Mouse (Mus musculus) embryonic facial prominence, embryonic 12.5 days (tissue): ENCODE data around the gene Nck2. TPM values are rescaled to one million over a fixed set of nuclear protein-coding genes. Genes with fewer than 3 reads are reported as not detected.

Source experiments
- ATAC-seq: fragments of 200-750 bp; cut with Nextera tagmentation; 2 replicates; pipeline ENCODE4 v1.8.0; 2017; ENCODE audit not compliant: insufficient number of reproducible peaks, insufficient read depth, low FRiP score, low TSS enrichment
- H3K27ac ChIP-seq: fragments of 300-500 bp; sonication (generic); 2 replicates; pipeline ENCODE4 v1.5.1; 2016; ENCODE audit warnings: mild to moderate bottlenecking
- H3K27me3 ChIP-seq: fragments of 300-500 bp; sonication (generic); 2 replicates; pipeline ENCODE4 v1.6.1; 2016; ENCODE audit warnings: mild to moderate bottlenecking, moderate library complexity
- H3K36me3 ChIP-seq: fragments of 300-500 bp; sonication (generic); 2 replicates; pipeline ENCODE4 v1.6.1; 2016; ENCODE audit warnings: mild to moderate bottlenecking
- H3K4me1 ChIP-seq: fragments of 300-500 bp; sonication (generic); 2 replicates; pipeline ENCODE4 v1.6.1; 2016
- H3K4me2 ChIP-seq: fragments of 300-500 bp; sonication (generic); replicated peaks from 2 replicates; pipeline ENCODE4 v1.6.1; 2016; ENCODE audit warnings: mild to moderate bottlenecking, moderate library complexity
- H3K4me3 ChIP-seq: fragments of 300-500 bp; sonication (generic); 2 replicates; pipeline ENCODE4 v1.5.1; 2016; ENCODE audit warnings: mild to moderate bottlenecking
- H3K9ac ChIP-seq: fragments of 300-500 bp; sonication (generic); 2 replicates; pipeline ENCODE4 v1.6.1; 2016; ENCODE audit warnings: mild to moderate bottlenecking, moderate library complexity
- H3K9me3 ChIP-seq: fragments of 300-500 bp; sonication (generic); 2 replicates; pipeline ENCODE4 v1.6.1; 2016; ENCODE audit warnings: mild to moderate bottlenecking, moderate library complexity
- WGBS: fragments of 180-500 bp; shearing (Covaris S2); methylation state at CpG from one replicate; pipeline ENCODE4 v1.1.7; 2016; 5-methylcytosine and 5-hydroxymethylcytosine counted together
- polyA plus RNA-seq: library from polyadenylated mRNA; unstranded; fragments of >200 nt; fragmentation: Nextera tagmentation; extraction: Ambion mirVana; gene quantifications from 2 replicates; pipeline ENCODE4 v1.2.1, GENCODE M21; 2016

Gene Nck2
- polyA plus RNA-seq, 1 experiment from 2014 or later = 62.5 TPM

DNA sequence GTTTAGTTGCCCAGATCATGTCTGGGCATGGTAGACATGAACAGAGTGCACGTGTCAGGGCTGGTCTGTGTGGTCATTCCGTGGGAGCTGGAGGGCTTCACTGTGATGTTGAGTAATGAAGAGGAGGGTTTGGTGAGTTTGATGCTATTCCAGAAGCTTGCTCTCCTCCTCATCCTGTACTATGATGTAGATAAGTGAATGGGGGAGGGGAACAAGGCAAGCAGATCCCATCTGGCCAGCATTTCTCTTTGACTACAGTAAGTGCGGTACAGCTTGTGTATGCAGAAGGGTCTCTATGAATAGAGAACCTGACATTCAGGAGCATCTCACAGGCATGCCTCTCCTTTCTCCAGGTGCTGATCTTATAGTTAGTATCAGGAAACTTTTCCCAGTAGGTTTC lies 52.6 kb downstream of the Nck2 start:
- Histone ChIP-seq H3K4me2 (no peak overlapping the region), H3K9ac (no peak overlapping the region), H3K36me3 (no peaks in the 10 kb centered on the region), H3K9me3 (no peaks in the 10 kb centered on the region), H3K4me3 (no peak overlapping the region), H3K27me3 (no peaks in the 10 kb centered on the region), H3K4me1 (peaks cover 16% of the 10 kb centered on the region), H3K27ac (no peak overlapping the region)
- WGBS = 89% methylated on average over 3 of the region's 3 CpGs
- ATAC-seq = no peak

- Histone ChIP-seq H3K36me3 (no peaks in the 10 kb centered on the region), H3K27me3 (no peaks in the 10 kb centered on the region), H3K4me2 (no peak overlapping the region), H3K4me3 (no peak overlapping the region), H3K9me3 (no peaks in the 10 kb centered on the region), H3K4me1 (peaks cover 21% of the 10 kb centered on the region), H3K27ac (no peak overlapping the region), H3K9ac (no peak overlapping the region)
- WGBS = 82% methylated on average over 6 of the region's 6 CpGs
- ATAC-seq = no peak
These were observed 53.6 kb downstream of the Nck2 start for GRCm38 (mm10) chr1:43497951-43498350.

DNA sequence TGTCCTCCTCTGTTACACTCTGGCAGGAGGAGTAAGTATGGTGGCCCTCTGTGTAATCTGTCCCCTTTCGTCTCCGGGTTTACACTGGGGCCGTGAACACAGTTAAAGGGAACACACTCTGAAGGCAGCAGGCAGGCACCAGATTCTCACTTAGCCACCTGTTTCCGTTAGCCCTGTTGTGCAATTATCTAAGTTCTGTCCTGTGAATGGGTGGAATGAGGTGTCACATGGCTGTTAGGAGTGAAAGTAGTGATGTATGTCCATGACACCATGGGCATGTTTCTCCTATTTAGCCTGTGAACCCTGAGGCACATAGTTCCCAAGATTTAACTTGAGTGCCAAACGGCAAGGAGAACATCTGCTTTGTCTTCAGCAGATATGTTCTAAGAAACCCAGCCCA lies 55.7 kb downstream of the Nck2 start:
- Histone ChIP-seq H3K4me3 (no peak overlapping the region), H3K4me1 (peaks cover 36% of the 10 kb centered on the region), H3K27ac (no peak overlapping the region), H3K27me3 (no peaks in the 10 kb centered on the region), H3K36me3 (no peaks in the 10 kb centered on the region), H3K9ac (no peak overlapping the region), H3K9me3 (no peaks in the 10 kb centered on the region), H3K4me2 (no peak overlapping the region)
- ATAC-seq = no peak; the same call in 1 of the 2 replicates
- 83% methylated on average over 5 of the region's 5 CpGs for WGBS

GRCm38 (mm10) chr1:43501143-43501919 lies 57.0 kb downstream of the Nck2 start:
- no peaks in the 10 kb centered on the region for H3K27me3 ChIP-seq
- no peak overlapping the region for H3K4me2 ChIP-seq
- 93% methylated on average over 6 of the region's 6 CpGs for WGBS
- H3K36me3 ChIP-seq = no peaks in the 10 kb centered on the region
- no peaks in the 10 kb centered on the region for H3K9me3 ChIP-seq
- no peak overlapping the region for H3K9ac ChIP-seq
- H3K4me3 ChIP-seq = no peak overlapping the region
- H3K4me1 ChIP-seq = peaks cover 38% of the 10 kb centered on the region
- no peak for ATAC-seq
- no peak overlapping the region for H3K27ac ChIP-seq

DNA sequence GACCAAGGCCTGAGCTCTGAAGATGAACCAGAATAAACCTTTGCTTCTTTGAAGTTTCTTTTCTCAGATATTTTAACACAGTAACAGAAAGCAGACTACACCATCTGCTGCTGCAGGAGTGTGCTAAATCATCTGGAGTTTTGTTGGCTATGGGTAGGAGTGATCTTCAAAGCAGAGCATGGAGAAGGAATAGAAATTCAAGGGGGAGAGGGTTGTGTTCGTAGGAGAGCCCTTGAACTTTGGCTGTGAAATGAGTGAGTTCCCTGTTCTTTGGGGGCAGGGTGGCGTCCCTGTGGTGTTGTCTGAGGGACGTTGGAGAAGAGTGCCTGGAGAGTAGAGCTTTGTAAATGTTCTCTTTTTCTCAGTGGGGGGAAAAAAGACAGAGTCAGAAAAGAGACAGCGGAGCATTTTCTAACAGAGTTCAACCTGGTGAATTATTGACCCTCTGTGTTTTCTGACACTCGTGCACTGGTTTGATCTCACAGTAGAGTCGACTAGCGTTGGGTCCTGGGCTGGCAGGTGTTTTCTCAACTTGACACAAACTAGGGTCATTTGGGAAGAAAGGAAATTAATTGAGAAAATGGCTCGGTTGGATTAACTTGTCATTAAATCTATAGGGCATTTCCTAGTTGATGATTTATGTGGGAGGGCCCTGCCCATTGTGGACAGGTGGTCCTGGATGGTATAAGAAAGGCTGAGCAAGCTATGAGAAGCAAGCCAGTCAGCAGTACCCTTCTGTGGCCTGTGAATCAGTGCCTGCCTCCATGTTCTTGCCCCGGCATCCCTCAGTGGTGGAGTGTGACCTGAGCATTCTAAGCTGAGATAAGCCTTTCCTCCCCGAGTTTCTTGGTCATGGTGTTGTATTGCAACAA lies 57.8 kb downstream of the Nck2 start:
- ATAC-seq = no peak
- 71% methylated on average over 10 of the region's 10 CpGs for WGBS
- no peaks in the 10 kb centered on the region for H3K9me3 ChIP-seq
- H3K4me1 ChIP-seq = peaks cover 42% of the 10 kb centered on the region
- H3K27me3 ChIP-seq = no peaks in the 10 kb centered on the region
- H3K27ac ChIP-seq = no peak overlapping the region
- no peak overlapping the region for H3K4me2 ChIP-seq
- H3K9ac ChIP-seq = no peak overlapping the region
- H3K4me3 ChIP-seq = no peak overlapping the region
- no peaks in the 10 kb centered on the region for H3K36me3 ChIP-seq

DNA sequence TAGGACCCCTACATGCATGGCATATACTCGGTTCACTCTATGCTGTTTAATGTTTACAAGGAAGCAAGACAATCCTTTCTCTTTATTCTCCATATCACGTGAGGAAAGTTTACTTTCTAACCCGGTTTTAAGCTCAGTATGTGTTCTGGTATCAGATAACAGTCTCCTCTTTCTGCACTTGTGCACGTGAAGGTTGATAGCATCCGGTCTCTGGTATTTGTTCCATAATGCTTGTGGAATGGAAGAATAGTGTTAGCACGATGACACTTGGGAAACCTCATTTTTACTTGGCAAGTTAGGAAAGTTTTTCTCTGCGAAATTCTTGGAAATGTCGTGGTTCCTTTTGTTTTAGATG lies 58.4 kb downstream of the Nck2 start:
- 56% methylated on average over 8 of the region's 8 CpGs for WGBS
- H3K4me3 ChIP-seq = no peak overlapping the region
- no peaks in the 10 kb centered on the region for H3K9me3 ChIP-seq
- no peaks in the 10 kb centered on the region for H3K36me3 ChIP-seq
- no peak overlapping the region for H3K27ac ChIP-seq
- H3K27me3 ChIP-seq = no peaks in the 10 kb centered on the region
- ATAC-seq = 0 out of 2 replicates have a peak, but pooled peaks have one; percentile 31
- H3K4me2 ChIP-seq = no peak overlapping the region
- H3K9ac ChIP-seq = no peak overlapping the region
- peaks cover 44% of the 10 kb centered on the region for H3K4me1 ChIP-seq

DNA sequence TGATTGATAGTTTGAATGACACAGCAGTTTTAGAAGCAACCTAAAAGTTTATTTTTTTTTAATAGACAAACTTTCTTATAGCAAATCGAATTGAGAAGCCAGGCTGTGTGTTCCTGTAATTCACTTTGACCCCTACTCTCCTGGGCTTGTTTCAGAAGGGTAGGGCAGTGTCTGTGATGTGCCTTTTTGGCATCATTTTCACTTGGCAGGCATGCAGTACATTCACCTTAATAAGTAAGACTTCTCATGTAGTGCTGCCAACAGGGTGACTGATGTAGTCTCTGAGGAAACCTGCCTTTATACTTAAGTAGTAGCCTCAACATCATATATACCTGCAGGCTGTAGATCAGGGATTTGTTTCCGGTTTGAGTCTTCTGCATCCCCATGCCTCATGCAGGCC lies 58.9 kb downstream of the Nck2 start:
- WGBS = 79% methylated on average over 2 of the region's 2 CpGs
- Histone ChIP-seq H3K4me3 (no peak overlapping the region), H3K4me1 (peaks cover 44% of the 10 kb centered on the region), H3K4me2 (no peak overlapping the region), H3K27ac (no peak overlapping the region), H3K27me3 (no peaks in the 10 kb centered on the region), H3K9ac (no peak overlapping the region), H3K9me3 (no peaks in the 10 kb centered on the region), H3K36me3 (no peaks in the 10 kb centered on the region)
- ATAC-seq = no peak

GRCm38 (mm10) chr1:43503676-43504075 lies 59.3 kb downstream of the Nck2 start:
- no peaks in the 10 kb centered on the region for H3K27me3 ChIP-seq
- H3K9me3 ChIP-seq = no peaks in the 10 kb centered on the region
- no peak for ATAC-seq
- H3K27ac ChIP-seq = no peak overlapping the region
- no peak overlapping the region for H3K4me2 ChIP-seq
- no peak overlapping the region for H3K4me3 ChIP-seq
- no peaks in the 10 kb centered on the region for H3K36me3 ChIP-seq
- H3K4me1 ChIP-seq = peaks cover 44% of the 10 kb centered on the region
- 82% methylated on average over 6 of the region's 6 CpGs for WGBS
- no peak overlapping the region for H3K9ac ChIP-seq

DNA sequence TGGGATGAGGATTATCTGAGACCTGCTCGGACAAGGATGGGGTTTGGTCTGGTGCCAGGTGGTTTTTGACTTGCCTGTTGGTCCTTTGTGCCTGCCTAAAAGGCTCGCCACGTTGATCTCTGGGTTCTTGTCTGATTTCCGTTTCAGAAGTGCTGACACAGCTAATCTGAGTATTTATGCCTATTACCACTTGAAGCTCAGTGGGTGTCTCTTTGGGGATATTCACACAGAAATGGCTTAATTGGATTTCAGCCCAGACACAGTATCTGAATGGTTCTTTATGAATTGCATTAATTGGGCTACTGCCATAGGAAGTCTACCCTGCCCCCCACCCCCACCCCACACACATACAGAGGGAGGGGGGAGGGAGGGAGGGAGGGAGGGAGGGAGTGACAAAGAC lies 59.9 kb downstream of the Nck2 start:
- Histone ChIP-seq H3K4me3 (no peak overlapping the region), H3K36me3 (peaks cover 1% of the 10 kb centered on the region; the same call in 1 of the 2 replicates), H3K4me2 (no peak overlapping the region), H3K27me3 (no peaks in the 10 kb centered on the region), H3K27ac (no peak overlapping the region), H3K9me3 (no peaks in the 10 kb centered on the region), H3K9ac (no peak overlapping the region), H3K4me1 (peaks cover 44% of the 10 kb centered on the region)
- WGBS = 28% methylated on average over 4 of the region's 4 CpGs
- ATAC-seq = no peak

- no peak overlapping the region for H3K4me3 ChIP-seq
- WGBS = 61% methylated on average over 3 of the region's 3 CpGs
These were observed 62.3 kb downstream of the Nck2 start for GRCm38 (mm10) chr1:43506638-43507037.

GRCm38 (mm10) chr1:43507809-43508208 lies 63.4 kb downstream of the Nck2 start:
- 93% methylated on average over 1 of the region's 1 CpGs for WGBS
- H3K4me2 ChIP-seq = no peak overlapping the region

More at GRCm38 (mm10) chr1:43506638-43507037, 62.3 kb downstream of the Nck2 start:
- Histone ChIP-seq H3K4me2 (no peak overlapping the region), H3K36me3 (peaks cover 17% of the 10 kb centered on the region), H3K27me3 (no peaks in the 10 kb centered on the region), H3K27ac (no peak overlapping the region), H3K4me1 (peaks cover 43% of the 10 kb centered on the region), H3K9me3 (no peaks in the 10 kb centered on the region), H3K9ac (no peak overlapping the region)
- no peak for ATAC-seq

GRCm38 (mm10) chr1:43511256-43511655 lies 66.9 kb downstream of the Nck2 start:
- no peak for ATAC-seq
- 85% methylated on average over 12 of the region's 12 CpGs for WGBS
- Histone ChIP-seq H3K9ac (no peak overlapping the region), H3K4me3 (no peak overlapping the region), H3K4me1 (peaks cover 10% of the 10 kb centered on the region), H3K27ac (no peak overlapping the region), H3K9me3 (no peaks in the 10 kb centered on the region), H3K4me2 (no peak overlapping the region), H3K27me3 (no peaks in the 10 kb centered on the region), H3K36me3 (peaks cover 36% of the 10 kb centered on the region)

More at GRCm38 (mm10) chr1:43507809-43508208, 63.4 kb downstream of the Nck2 start:
- H3K36me3 ChIP-seq = peaks cover 24% of the 10 kb centered on the region
- H3K27ac ChIP-seq = no peak overlapping the region
- H3K4me3 ChIP-seq = no peak overlapping the region
- no peaks in the 10 kb centered on the region for H3K9me3 ChIP-seq
- H3K4me1 ChIP-seq = peaks cover 31% of the 10 kb centered on the region
- H3K9ac ChIP-seq = no peak overlapping the region
- H3K27me3 ChIP-seq = no peaks in the 10 kb centered on the region
- no peak for ATAC-seq
